Mouse (Mus musculus): ENCODE measurements around the gene Dnal4. TPM values are rescaled to one million over a fixed set of nuclear protein-coding genes. Genes with fewer than 3 reads are reported as not detected.
A peak's percentile ranks its signal among the peaks of the same experiment; 100 is the strongest.

The Dnal4 gene
- polyA plus RNA-seq, 1 experiment from 2014 or later = 68.7 TPM

- Histone ChIP-seq H3K27ac (replicated peaks) (no peak overlapping the region), H3K4me3 (no peak overlapping the region), H3K36me3 (no peaks in the 10 kb centered on the region), H3K27me3 (no peaks in the 10 kb centered on the region), H3K4me2 (no peak overlapping the region), H3K9me3 (no peaks in the 10 kb centered on the region), H3K9ac (no peak overlapping the region), H3K4me1 (replicated peaks) (peaks cover 3% of the 10 kb centered on the region; the same call in 1 of the 2 replicates)
- 58% methylated on average over 8 of the region's 8 CpGs for WGBS
- no peak for ATAC-seq (ENCODE audit: low FRiP score, low read depth)
These were observed 21.5 kb downstream of the Dnal4 start for GRCm38 (mm10) chr15:79755977-79756625.

- Histone ChIP-seq H3K4me3 (no peak overlapping the region), H3K27ac (replicated peaks) (no peak overlapping the region), H3K4me1 (replicated peaks) (peaks cover 3% of the 10 kb centered on the region; the same call in 1 of the 2 replicates), H3K4me2 (no peak overlapping the region), H3K9me3 (no peaks in the 10 kb centered on the region), H3K9ac (no peak overlapping the region), H3K36me3 (no peaks in the 10 kb centered on the region), H3K27me3 (no peaks in the 10 kb centered on the region)
- no peak for ATAC-seq (ENCODE audit: low FRiP score, low read depth)
- 91% methylated on average over 4 of the region's 4 CpGs for WGBS
These were observed 22.5 kb downstream of the Dnal4 start for GRCm38 (mm10) chr15:79755176-79755575.

GRCm38 (mm10) chr15:79753873-79754272 is 23.8 kb downstream of the Dnal4 start:
- Histone ChIP-seq H3K9me3 (no peaks in the 10 kb centered on the region), H3K4me3 (no peak overlapping the region), H3K4me1 (replicated peaks) (peaks cover 3% of the 10 kb centered on the region; the same call in 1 of the 2 replicates), H3K9ac (no peak overlapping the region), H3K27me3 (no peaks in the 10 kb centered on the region), H3K36me3 (no peaks in the 10 kb centered on the region), H3K4me2 (no peak overlapping the region), H3K27ac (replicated peaks) (no peak overlapping the region)
- 57% methylated on average over 4 of the region's 4 CpGs for WGBS
- ATAC-seq (ENCODE audit: low FRiP score, low read depth) = no peak

GRCm38 (mm10) chr15:79753420-79753752 is 24.3 kb downstream of the Dnal4 start:
- Histone ChIP-seq H3K36me3 (no peaks in the 10 kb centered on the region), H3K4me2 (no peak overlapping the region), H3K4me3 (no peak overlapping the region), H3K27me3 (no peaks in the 10 kb centered on the region), H3K27ac (replicated peaks) (no peak overlapping the region), H3K4me1 (replicated peaks) (peaks cover 3% of the 10 kb centered on the region; the same call in 1 of the 2 replicates), H3K9ac (no peak overlapping the region), H3K9me3 (no peaks in the 10 kb centered on the region)
- 90% methylated on average over 3 of the region's 3 CpGs for WGBS
- peak; percentile 44; the same call in 1 of the 2 replicates for ATAC-seq (ENCODE audit: low FRiP score, low read depth)

- H3K9ac ChIP-seq = no peak overlapping the region
- WGBS = 27% methylated on average over 11 of the region's 11 CpGs
- no peak overlapping the region for H3K4me3 ChIP-seq
- H3K36me3 ChIP-seq = no peaks in the 10 kb centered on the region
- H3K4me2 ChIP-seq = no peak overlapping the region
- H3K27me3 ChIP-seq = no peaks in the 10 kb centered on the region
- H3K4me1 ChIP-seq (replicated peaks) = peaks cover 3% of the 10 kb centered on the region; the same call in 1 of the 2 replicates
- H3K9me3 ChIP-seq = no peaks in the 10 kb centered on the region
- no peak overlapping the region for H3K27ac ChIP-seq (replicated peaks)
- peak; percentile 59; the same call in 1 of the 2 replicates for ATAC-seq (ENCODE audit: low FRiP score, low read depth)
These were observed 24.8 kb downstream of the Dnal4 start for GRCm38 (mm10) chr15:79752742-79753419.

GRCm38 (mm10) chr15:79751772-79752171 is 25.9 kb downstream of the Dnal4 start:
- H3K4me3 ChIP-seq = no peak overlapping the region
- 83% methylated on average over 17 of the region's 17 CpGs for WGBS
- H3K9ac ChIP-seq = no peak overlapping the region
- ATAC-seq (ENCODE audit: low FRiP score, low read depth) = no peak
- H3K4me2 ChIP-seq = no peak overlapping the region
- no peaks in the 10 kb centered on the region for H3K9me3 ChIP-seq
- H3K4me1 ChIP-seq (replicated peaks) = peaks cover 3% of the 10 kb centered on the region; the same call in 1 of the 2 replicates
- H3K36me3 ChIP-seq = no peaks in the 10 kb centered on the region
- H3K27me3 ChIP-seq = no peaks in the 10 kb centered on the region
- H3K27ac ChIP-seq (replicated peaks) = no peak overlapping the region

GRCm38 (mm10) chr15:79750266-79750665 is 27.4 kb downstream of the Dnal4 start:
- H3K9ac ChIP-seq = no peak overlapping the region
- no peak overlapping the region for H3K27ac ChIP-seq (replicated peaks)
- H3K4me2 ChIP-seq = no peak overlapping the region
- WGBS = 90% methylated on average over 8 of the region's 8 CpGs
- H3K36me3 ChIP-seq = no peaks in the 10 kb centered on the region
- no peaks in the 10 kb centered on the region for H3K27me3 ChIP-seq
- peaks cover 3% of the 10 kb centered on the region; the same call in 1 of the 2 replicates for H3K4me1 ChIP-seq (replicated peaks)
- ATAC-seq (ENCODE audit: low FRiP score, low read depth) = no peak
- no peak overlapping the region for H3K4me3 ChIP-seq
- no peaks in the 10 kb centered on the region for H3K9me3 ChIP-seq

- H3K4me2 ChIP-seq = no peak overlapping the region
- H3K4me3 ChIP-seq = no peak overlapping the region
- no peak for ATAC-seq (ENCODE audit: low FRiP score, low read depth)
- peaks cover 3% of the 10 kb centered on the region; the same call in 1 of the 2 replicates for H3K4me1 ChIP-seq (replicated peaks)
- H3K9me3 ChIP-seq = no peaks in the 10 kb centered on the region
- H3K9ac ChIP-seq = no peak overlapping the region
- H3K27me3 ChIP-seq = no peaks in the 10 kb centered on the region
- no peaks in the 10 kb centered on the region for H3K36me3 ChIP-seq
- 92% methylated on average over 7 of the region's 7 CpGs for WGBS
- no peak overlapping the region for H3K27ac ChIP-seq (replicated peaks)
These were observed 28.5 kb downstream of the Dnal4 start for GRCm38 (mm10) chr15:79749162-79749561.

GRCm38 (mm10) chr15:79747998-79748397 is 29.7 kb downstream of the Dnal4 start:
- H3K4me1 ChIP-seq (replicated peaks) = peaks cover 3% of the 10 kb centered on the region
- 53% methylated on average over 11 of the region's 11 CpGs for WGBS
- H3K4me3 ChIP-seq = no peak overlapping the region
- ATAC-seq (ENCODE audit: low FRiP score, low read depth) = peak; percentile 57; the same call in 1 of the 2 replicates
- no peaks in the 10 kb centered on the region for H3K9me3 ChIP-seq
- no peaks in the 10 kb centered on the region for H3K27me3 ChIP-seq
- H3K27ac ChIP-seq (replicated peaks) = no peak overlapping the region
- no peak overlapping the region for H3K4me2 ChIP-seq
- H3K9ac ChIP-seq = no peak overlapping the region
- H3K36me3 ChIP-seq = no peaks in the 10 kb centered on the region

- Histone ChIP-seq H3K36me3 (no peaks in the 10 kb centered on the region), H3K9ac (no peak overlapping the region), H3K9me3 (no peaks in the 10 kb centered on the region), H3K4me1 (replicated peaks) (peaks cover 12% of the 10 kb centered on the region), H3K4me2 (no peak overlapping the region), H3K27ac (replicated peaks) (no peak overlapping the region), H3K4me3 (no peak overlapping the region), H3K27me3 (no peaks in the 10 kb centered on the region)
- 87% methylated on average over 5 of the region's 5 CpGs for WGBS
- ATAC-seq (ENCODE audit: low FRiP score, low read depth) = no peak
These were observed 31.8 kb downstream of the Dnal4 start for GRCm38 (mm10) chr15:79745883-79746282.

- H3K36me3 ChIP-seq = no peaks in the 10 kb centered on the region
- no peak for ATAC-seq (ENCODE audit: low FRiP score, low read depth)
- no peaks in the 10 kb centered on the region for H3K27me3 ChIP-seq
- no peak overlapping the region for H3K27ac ChIP-seq (replicated peaks)
- no peak overlapping the region for H3K4me3 ChIP-seq
- no peak overlapping the region for H3K4me2 ChIP-seq
- H3K9me3 ChIP-seq = no peaks in the 10 kb centered on the region
- WGBS = 81% methylated on average over 10 of the region's 10 CpGs
- no peak overlapping the region for H3K9ac ChIP-seq
- H3K4me1 ChIP-seq (replicated peaks) = peaks cover 18% of the 10 kb centered on the region
These were observed 32.3 kb downstream of the Dnal4 start for GRCm38 (mm10) chr15:79745312-79745711.

- H3K36me3 ChIP-seq = no peaks in the 10 kb centered on the region
- H3K9me3 ChIP-seq = no peaks in the 10 kb centered on the region
- H3K9ac ChIP-seq = no peak overlapping the region
- H3K27ac ChIP-seq (replicated peaks) = no peak overlapping the region
- peaks cover 24% of the 10 kb centered on the region for H3K4me1 ChIP-seq (replicated peaks)
- no peak for ATAC-seq (ENCODE audit: low FRiP score, low read depth)
- H3K4me2 ChIP-seq = no peak overlapping the region
- 78% methylated on average over 8 of the region's 8 CpGs for WGBS
- no peak overlapping the region for H3K4me3 ChIP-seq
- H3K27me3 ChIP-seq = no peaks in the 10 kb centered on the region
These were observed 32.9 kb downstream of the Dnal4 start for GRCm38 (mm10) chr15:79744742-79745141.
